Mouse (Mus musculus) limb, embryonic 12.5 days (tissue): ENCODE measurements at regions not wholly inside any gene's neighbourhood (a gene's known extent, or its start where the extent isn't known, plus 50 kb on each side); places are given as distances from the start of the nearest gene placed in this dataset.
A peak's percentile ranks its signal among the peaks of the same experiment; 100 is the strongest.
"Not testable (repeated sequence)": the region's sequence is repeated elsewhere in the genome, so short reads cannot be mapped to it uniquely, and the experiment has no call there.

Experiments
- ATAC-seq: fragments of 200-750 bp; cut with Nextera tagmentation; 2 replicates; pipeline ENCODE4 v1.8.0; 2017; ENCODE audit warnings: low read depth, moderate TSS enrichment; ENCODE audit not compliant: insufficient number of reproducible peaks, insufficient read depth, low FRiP score, low TSS enrichment
- H3K27ac ChIP-seq: fragments of 300-500 bp; sonication (generic); 2 replicates; pipeline ENCODE4 v1.5.1; 2016; ENCODE audit warnings: mild to moderate bottlenecking, moderate library complexity
- H3K27me3 ChIP-seq: fragments of 300-500 bp; sonication (generic); 2 replicates; pipeline ENCODE4 v1.6.1; 2016; ENCODE audit warnings: mild to moderate bottlenecking, moderate library complexity
- H3K36me3 ChIP-seq: fragments of 300-500 bp; sonication (generic); 2 replicates; pipeline ENCODE4 v1.6.1; 2016; ENCODE audit warnings: mild to moderate bottlenecking, moderate library complexity
- H3K4me1 ChIP-seq: fragments of 300-500 bp; sonication (generic); replicated peaks from 2 replicates; pipeline ENCODE4 v1.6.1; 2016
- H3K4me2 ChIP-seq: fragments of 300-500 bp; sonication (generic); 2 replicates; pipeline ENCODE4 v1.6.1; 2016; ENCODE audit warnings: mild to moderate bottlenecking, moderate library complexity
- H3K4me3 ChIP-seq: fragments of 300-500 bp; sonication (generic); replicated peaks from 2 replicates; pipeline ENCODE4 v1.5.1; 2016; ENCODE audit warnings: mild to moderate bottlenecking
- H3K9ac ChIP-seq: fragments of 300-500 bp; sonication (generic); replicated peaks from 2 replicates; pipeline ENCODE4 v1.6.1; 2016; ENCODE audit warnings: mild to moderate bottlenecking, moderate library complexity
- H3K9me3 ChIP-seq: fragments of 300-500 bp; sonication (generic); 2 replicates; pipeline ENCODE4 v1.6.1; 2016; ENCODE audit warnings: mild to moderate bottlenecking, moderate library complexity
- WGBS: fragments of 180-500 bp; shearing (Covaris S2); methylation state at CpG from one replicate; pipeline ENCODE4 v1.1.7; 2016; 5-methylcytosine and 5-hydroxymethylcytosine counted together

- no peak for ATAC-seq
- H3K27ac ChIP-seq, result peak overlapping the region; percentile 73
Observed at GRCm38 (mm10) chr9:14058592-14059227, 216.2 kb upstream of the Sesn3 start.

DNA sequence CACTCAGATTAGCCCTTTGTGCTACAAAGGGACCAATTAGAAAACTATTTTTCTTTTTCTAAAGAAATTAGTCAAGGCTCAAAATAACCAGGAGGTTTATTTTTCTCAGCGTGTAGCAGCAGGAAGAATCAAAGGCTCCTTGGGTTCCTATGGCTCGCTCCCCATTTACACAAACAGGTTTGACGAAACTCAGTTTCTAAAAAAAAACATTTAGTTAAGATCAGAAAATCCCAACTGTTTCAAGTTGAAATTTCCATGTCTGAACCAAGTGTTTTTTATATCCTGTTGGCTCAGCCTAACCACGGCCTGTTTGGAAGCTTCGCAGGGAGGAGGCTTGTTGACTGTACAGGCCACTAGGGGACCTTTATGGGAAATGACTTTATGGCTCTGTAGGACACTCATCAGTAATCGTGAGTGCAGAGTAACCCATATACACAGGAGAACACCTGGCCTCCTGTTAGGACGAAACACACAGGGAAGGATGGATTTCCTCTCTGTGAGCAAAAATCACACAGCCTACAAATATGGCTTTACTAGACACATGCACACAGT, 215.6 kb upstream of the Sesn3 start:
- Histone ChIP-seq H3K36me3 (no peaks in the 10 kb centered on the region), H3K27ac (peak overlapping the region; percentile 73), H3K27me3 (no peaks in the 10 kb centered on the region), H3K4me1 (peaks cover 21% of the 10 kb centered on the region; the same call in 1 of the 2 replicates), H3K9ac (no peak overlapping the region), H3K4me3 (no peak overlapping the region), H3K9me3 (no peaks in the 10 kb centered on the region), H3K4me2 (no peak overlapping the region)
- ATAC-seq, result no peak
- 30% methylated on average over 7 of the region's 7 CpGs for WGBS

More at GRCm38 (mm10) chr9:14058592-14059227, 216.2 kb upstream of the Sesn3 start:
- Histone ChIP-seq H3K9ac (no peak overlapping the region), H3K27me3 (no peaks in the 10 kb centered on the region), H3K4me3 (no peak overlapping the region), H3K9me3 (no peaks in the 10 kb centered on the region), H3K4me2 (no peak overlapping the region), H3K4me1 (peaks cover 25% of the 10 kb centered on the region), H3K36me3 (no peaks in the 10 kb centered on the region)
- 18% methylated on average over 5 of the region's 5 CpGs for WGBS

GRCm38 (mm10) chr9:14060257-14060656, 214.6 kb upstream of the Sesn3 start:
- ATAC-seq, result no peak
- 95% methylated on average over 2 of the region's 2 CpGs for WGBS
- H3K27ac ChIP-seq, result peak overlapping the region; percentile 1; the same call in 1 of the 2 replicates
- H3K4me2 ChIP-seq, result no peak overlapping the region
- peaks cover 6% of the 10 kb centered on the region for H3K9me3 ChIP-seq
- H3K27me3 ChIP-seq, result no peaks in the 10 kb centered on the region
- H3K36me3 ChIP-seq, result no peaks in the 10 kb centered on the region
- H3K4me1 ChIP-seq, result peaks cover 21% of the 10 kb centered on the region; the same call in 1 of the 2 replicates
- H3K9ac ChIP-seq, result no peak overlapping the region
- no peak overlapping the region for H3K4me3 ChIP-seq

- Histone ChIP-seq H3K4me3 (no peak overlapping the region), H3K4me2 (no peak overlapping the region), H3K4me1 (peaks cover 21% of the 10 kb centered on the region; the same call in 1 of the 2 replicates), H3K36me3 (no peaks in the 10 kb centered on the region), H3K9me3 (peaks cover 17% of the 10 kb centered on the region), H3K27me3 (no peaks in the 10 kb centered on the region), H3K9ac (no peak overlapping the region), H3K27ac (no peak overlapping the region)
- 61% methylated on average over 5 of the region's 5 CpGs for WGBS
- ATAC-seq, result no peak
Observed at GRCm38 (mm10) chr9:14061389-14061788, 213.5 kb upstream of the Sesn3 start.

GRCm38 (mm10) chr9:14061840-14062239, 213.0 kb upstream of the Sesn3 start:
- Histone ChIP-seq H3K36me3 (no peaks in the 10 kb centered on the region), H3K27me3 (no peaks in the 10 kb centered on the region), H3K9me3 (peaks cover 22% of the 10 kb centered on the region), H3K27ac (no peak overlapping the region), H3K4me2 (no peak overlapping the region), H3K9ac (no peak overlapping the region), H3K4me1 (peaks cover 21% of the 10 kb centered on the region; the same call in 1 of the 2 replicates), H3K4me3 (no peak overlapping the region)
- ATAC-seq, result no peak
- 64% methylated on average over 9 of the region's 9 CpGs for WGBS

DNA sequence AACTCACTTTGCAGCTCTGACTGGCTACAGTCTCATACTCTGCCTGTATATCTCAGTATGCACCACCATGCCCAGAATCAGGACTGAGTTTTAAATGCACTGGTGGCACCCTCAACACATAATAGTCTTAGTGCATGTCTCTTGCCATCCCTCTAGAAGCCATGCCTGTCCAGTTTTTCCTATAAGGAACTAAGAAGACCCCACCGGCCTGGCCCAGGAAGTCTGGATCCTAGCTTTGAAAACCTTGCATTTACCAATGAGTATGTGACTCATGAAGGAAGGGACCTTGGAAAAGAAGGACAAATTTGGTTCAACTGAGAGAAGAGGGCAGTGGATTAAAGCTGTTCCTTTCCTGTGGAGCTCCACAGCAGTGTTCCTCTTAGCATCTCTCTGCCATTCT, 212.2 kb upstream of the Sesn3 start:
- H3K9me3 ChIP-seq, result peaks cover 22% of the 10 kb centered on the region
- H3K4me3 ChIP-seq, result no peak overlapping the region
- H3K27ac ChIP-seq, result no peak overlapping the region
- H3K4me2 ChIP-seq, result no peak overlapping the region
- 97% methylated on average over 1 of the region's 1 CpGs for WGBS
- no peaks in the 10 kb centered on the region for H3K27me3 ChIP-seq
- no peak for ATAC-seq
- no peaks in the 10 kb centered on the region for H3K36me3 ChIP-seq
- no peak overlapping the region for H3K9ac ChIP-seq
- peaks cover 21% of the 10 kb centered on the region; the same call in 1 of the 2 replicates for H3K4me1 ChIP-seq

- H3K27me3 ChIP-seq, H3K4me2 ChIP-seq, H3K27ac ChIP-seq, H3K36me3 ChIP-seq, H3K9ac ChIP-seq, H3K4me3 ChIP-seq, ATAC-seq, H3K4me1 ChIP-seq: not testable (repeated sequence)
- 94% methylated on average over 7 of the region's 7 CpGs for WGBS
- H3K9me3 ChIP-seq, result peaks cover 22% of the 10 kb centered on the region
Observed at GRCm38 (mm10) chr9:14066741-14067140, 208.1 kb upstream of the Sesn3 start.

DNA sequence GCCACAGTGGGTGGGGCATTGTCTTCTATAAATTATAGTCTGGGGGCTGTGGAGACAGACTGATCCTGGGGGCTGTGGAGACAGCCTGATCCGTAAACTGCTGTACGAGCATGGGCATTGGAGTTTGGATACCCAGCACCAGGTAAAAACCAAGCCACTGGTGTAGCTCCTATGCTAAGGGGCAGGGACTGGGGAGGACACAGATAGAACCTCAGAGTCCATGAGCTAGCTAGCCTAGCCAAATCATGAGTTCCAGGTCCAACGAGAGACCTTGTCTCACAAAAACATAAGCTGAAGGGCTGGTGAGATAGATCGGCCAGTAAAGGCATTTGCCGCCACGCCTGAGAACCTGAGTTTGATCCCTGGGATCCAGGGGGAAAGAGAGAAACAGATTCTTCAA, 205.8 kb upstream of the Sesn3 start:
- ATAC-seq, result no peak
- no peaks in the 10 kb centered on the region for H3K27me3 ChIP-seq
- H3K27ac ChIP-seq, result no peak overlapping the region
- no peak overlapping the region for H3K4me3 ChIP-seq
- H3K9ac ChIP-seq, result no peak overlapping the region
- no peaks in the 10 kb centered on the region for H3K4me1 ChIP-seq
- H3K9me3 ChIP-seq, result peaks cover 22% of the 10 kb centered on the region
- no peaks in the 10 kb centered on the region for H3K36me3 ChIP-seq
- no peak overlapping the region for H3K4me2 ChIP-seq
- WGBS, result 86% methylated on average over 6 of the region's 6 CpGs

DNA sequence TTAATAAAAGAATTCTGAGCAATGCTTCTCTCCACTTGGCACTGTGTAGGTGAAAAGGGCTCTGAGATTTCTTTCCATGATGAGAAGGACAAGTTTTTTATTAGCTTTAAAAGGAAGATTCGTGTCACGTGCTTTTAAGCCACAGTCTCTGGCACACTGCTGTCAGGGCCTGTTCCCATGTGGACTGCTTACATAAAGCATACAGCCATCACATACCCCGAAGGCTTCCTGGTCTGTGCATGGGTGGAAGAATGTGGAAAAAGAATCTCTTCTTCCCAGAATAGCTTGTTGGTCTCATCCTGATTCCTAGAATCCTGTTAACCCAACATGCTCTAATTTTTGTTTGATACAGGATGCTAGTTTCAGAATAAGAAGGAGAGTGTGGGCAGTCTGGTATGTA, 205.1 kb upstream of the Sesn3 start:
- ATAC-seq, result no peak
- Histone ChIP-seq H3K4me1 (no peaks in the 10 kb centered on the region), H3K27me3 (no peaks in the 10 kb centered on the region), H3K9me3 (peaks cover 21% of the 10 kb centered on the region), H3K9ac (no peak overlapping the region), H3K4me3 (no peak overlapping the region), H3K36me3 (no peaks in the 10 kb centered on the region), H3K4me2 (no peak overlapping the region), H3K27ac (no peak overlapping the region)
- 72% methylated on average over 3 of the region's 3 CpGs for WGBS

DNA sequence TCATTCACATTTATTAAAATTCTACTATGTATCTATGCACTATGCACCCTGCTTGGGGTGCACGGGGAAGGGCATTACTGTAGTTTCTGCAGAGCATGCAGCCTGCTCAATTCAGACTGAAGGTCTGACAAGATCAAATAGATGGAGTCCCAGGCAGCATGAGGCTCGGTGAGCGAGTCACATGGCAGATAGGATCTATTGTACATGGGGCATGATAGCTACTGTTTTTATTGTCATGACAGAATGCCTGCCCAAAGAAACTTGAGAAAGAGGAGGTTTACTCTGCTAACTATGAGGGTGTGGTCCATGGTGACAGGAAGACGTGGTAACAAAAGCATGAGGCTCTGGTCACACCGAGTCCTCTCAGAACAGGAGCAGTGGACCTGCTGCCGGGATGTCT, 203.1 kb upstream of the Sesn3 start:
- 0 out of 2 replicates have a peak, but pooled peaks cover 1% of the 10 kb centered on the region for H3K9me3 ChIP-seq
- H3K4me1 ChIP-seq, result no peaks in the 10 kb centered on the region
- no peak overlapping the region for H3K9ac ChIP-seq
- no peak overlapping the region for H3K4me2 ChIP-seq
- no peaks in the 10 kb centered on the region for H3K36me3 ChIP-seq
- no peak overlapping the region for H3K27ac ChIP-seq
- 77% methylated on average over 6 of the region's 6 CpGs for WGBS
- H3K27me3 ChIP-seq, result no peaks in the 10 kb centered on the region
- no peak overlapping the region for H3K4me3 ChIP-seq
- ATAC-seq, result no peak

DNA sequence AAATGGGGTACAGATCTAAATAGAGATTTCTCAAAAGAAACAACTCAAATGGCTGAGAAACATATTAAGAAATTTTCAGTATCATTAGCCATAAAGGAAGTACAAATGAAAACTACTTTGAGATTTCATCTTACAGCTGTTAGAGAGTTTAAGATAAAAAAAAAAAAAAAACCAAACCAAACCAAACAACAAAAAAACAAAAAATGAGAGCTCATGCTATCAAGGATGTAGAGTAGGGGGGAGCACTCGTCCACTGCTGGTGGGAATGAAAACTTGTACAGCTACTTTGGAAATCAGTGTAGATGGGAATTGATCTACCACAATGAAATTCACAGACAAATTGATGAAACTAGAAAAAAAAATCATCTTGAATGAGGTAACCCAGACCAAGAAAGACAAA, 201.9 kb upstream of the Sesn3 start:
- ATAC-seq, result no peak
- no peak overlapping the region for H3K4me2 ChIP-seq
- no peaks in the 10 kb centered on the region for H3K4me1 ChIP-seq
- H3K9me3 ChIP-seq, result no peaks in the 10 kb centered on the region
- WGBS, result 89% methylated on average over 1 of the region's 1 CpGs
- no peaks in the 10 kb centered on the region for H3K27me3 ChIP-seq
- no peak overlapping the region for H3K9ac ChIP-seq
- H3K27ac ChIP-seq, result no peak overlapping the region
- H3K4me3 ChIP-seq, result no peak overlapping the region
- no peaks in the 10 kb centered on the region for H3K36me3 ChIP-seq

DNA sequence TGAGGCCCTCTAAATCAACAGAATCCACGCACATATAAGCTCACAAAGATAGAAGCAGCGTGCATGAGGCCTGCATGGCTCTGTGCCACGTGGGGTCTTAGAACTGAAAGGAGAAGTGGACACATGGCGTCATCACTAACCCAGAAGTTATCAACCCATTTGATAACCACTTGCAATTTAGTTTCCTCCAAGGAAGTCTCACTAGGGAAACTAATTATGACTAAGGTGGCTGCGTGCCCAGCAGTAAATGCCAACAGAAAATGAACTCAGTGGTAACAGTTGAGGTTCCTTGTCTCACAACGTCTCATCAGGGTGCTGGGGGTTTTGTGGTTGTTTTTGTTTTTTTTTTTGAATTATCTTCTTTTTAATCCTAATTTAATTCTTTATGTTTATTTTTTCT, 200.6 kb upstream of the Sesn3 start:
- H3K4me3 ChIP-seq, result no peak overlapping the region
- H3K27ac ChIP-seq, result no peak overlapping the region
- no peak overlapping the region for H3K4me2 ChIP-seq
- 92% methylated on average over 6 of the region's 6 CpGs for WGBS
- no peaks in the 10 kb centered on the region for H3K27me3 ChIP-seq
- H3K9ac ChIP-seq, result no peak overlapping the region
- H3K4me1 ChIP-seq, result no peaks in the 10 kb centered on the region
- H3K9me3 ChIP-seq, result no peaks in the 10 kb centered on the region
- no peaks in the 10 kb centered on the region for H3K36me3 ChIP-seq
- ATAC-seq, result no peak
